Mouse (Mus musculus): ENCODE measurements around the gene Efcab2.
A peak's percentile ranks its signal among the peaks of the same experiment; 100 is the strongest.

Efcab2 gene

DNA sequence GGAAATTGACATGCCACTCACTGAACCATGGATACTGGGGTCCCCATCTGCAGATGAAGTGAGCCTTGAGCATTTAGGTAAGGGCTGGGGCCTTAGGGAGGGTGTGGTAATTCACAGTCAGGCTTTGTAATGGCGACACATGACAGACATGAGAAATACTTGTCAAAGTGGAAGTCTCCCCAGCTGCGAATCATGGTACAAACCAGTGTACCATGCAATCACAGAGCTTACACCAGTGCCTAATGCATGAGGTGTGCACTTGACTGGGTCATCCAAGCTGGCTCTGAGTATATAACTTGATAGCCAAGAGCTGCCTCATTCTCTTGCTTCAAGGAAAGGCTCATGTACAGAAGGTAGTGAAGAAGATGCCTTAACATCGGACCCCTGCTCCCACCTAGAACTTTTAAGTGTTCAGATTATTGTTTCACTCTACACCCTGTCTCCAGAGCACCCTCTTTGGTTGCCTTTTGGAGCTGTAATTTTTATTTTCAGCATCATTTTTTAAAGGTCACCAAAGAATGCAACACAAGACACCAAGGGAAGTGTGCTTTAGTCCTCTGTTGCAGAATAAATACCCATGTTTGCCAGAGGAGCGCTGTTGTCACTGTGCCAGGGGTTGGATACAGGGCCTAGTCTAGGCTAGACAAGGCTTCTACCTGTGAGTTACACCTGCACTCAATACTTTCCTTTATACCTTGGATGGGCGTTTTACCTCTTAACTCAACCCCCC lies 79.4 kb downstream of the Efcab2 start:
- DNase-seq (ENCODE audit: low spot score) = no peak

DNA sequence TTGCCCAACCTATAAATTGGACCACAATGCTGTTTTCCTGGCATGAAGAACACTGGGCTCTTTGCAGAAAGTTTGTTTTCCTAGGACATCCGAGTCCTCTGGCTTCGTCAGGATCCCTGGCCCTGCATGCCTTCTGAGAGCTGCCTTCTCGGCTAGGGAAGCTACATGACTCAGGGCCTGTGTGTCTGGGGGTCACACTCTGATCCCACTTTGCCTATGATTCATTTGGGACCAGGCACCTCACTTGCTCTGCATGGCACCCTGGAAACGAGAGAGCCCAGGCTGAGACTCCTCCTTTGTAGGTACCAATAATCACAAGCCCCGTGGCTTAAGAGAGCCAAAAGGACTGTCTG lies 80.0 kb downstream of the Efcab2 start:
- DNase-seq (ENCODE audit: low spot score) = no peak

DNA sequence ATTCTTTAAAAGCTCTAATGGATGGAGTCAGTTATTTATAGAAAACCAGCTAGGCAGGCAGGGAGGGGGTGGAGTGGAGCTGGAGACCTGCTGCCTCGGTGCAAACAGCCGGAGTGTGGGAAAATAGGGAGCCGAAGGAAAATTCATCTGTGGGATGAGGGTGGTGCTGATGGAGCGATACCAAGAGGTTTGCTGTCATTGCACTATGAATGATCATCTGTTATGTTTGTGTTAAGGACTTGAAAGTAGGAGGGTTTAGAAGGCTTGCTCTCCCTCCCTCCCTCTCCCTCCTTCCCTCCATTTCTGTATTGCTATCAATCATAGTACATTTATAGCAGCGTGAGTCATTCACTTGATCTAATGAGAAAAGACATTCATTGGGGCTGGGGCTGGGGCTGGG lies 80.9 kb downstream of the Efcab2 start:
- DNase-seq (ENCODE audit: low spot score) = no peak

DNA sequence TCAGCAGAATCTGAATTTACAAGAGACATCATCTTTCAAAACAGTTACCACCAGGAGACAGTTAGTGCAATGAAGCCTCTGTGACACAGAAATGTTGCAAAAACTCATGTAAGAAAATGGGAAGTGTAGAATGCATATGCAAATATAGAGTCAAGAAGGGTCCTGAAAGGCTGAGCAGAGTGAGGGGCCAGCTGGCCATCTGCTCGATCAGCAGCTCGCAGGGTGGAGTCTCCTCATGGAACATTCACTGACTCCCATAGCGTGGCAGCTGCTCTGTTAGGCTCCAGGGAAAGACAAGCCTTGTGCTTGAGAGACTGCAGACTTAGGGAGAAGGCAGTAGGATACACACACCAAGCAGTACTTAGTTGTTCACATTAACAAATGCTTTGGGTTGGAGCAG lies 83.2 kb downstream of the Efcab2 start:
- no peak for DNase-seq (ENCODE audit: low spot score)

DNA sequence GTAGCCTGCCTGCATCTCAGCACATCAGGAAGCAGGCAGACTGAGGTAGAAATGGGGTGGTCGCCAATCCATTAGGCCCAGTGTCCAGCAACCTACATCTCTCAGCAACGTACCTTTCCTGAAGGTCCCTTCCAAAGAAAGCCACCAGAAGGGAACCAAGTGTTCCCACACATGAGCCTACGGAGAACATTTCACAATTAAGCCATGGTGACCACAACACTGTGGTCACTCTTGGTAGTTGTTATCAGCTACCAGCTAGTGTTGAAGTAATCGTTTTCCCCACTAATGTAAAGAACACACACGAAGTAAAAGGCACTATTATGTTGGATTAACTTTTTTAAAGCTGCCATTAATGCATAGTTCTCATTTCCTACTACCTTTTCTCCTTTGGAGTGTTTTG lies 85.8 kb downstream of the Efcab2 start:
- no peak for DNase-seq (ENCODE audit: low spot score)

DNA sequence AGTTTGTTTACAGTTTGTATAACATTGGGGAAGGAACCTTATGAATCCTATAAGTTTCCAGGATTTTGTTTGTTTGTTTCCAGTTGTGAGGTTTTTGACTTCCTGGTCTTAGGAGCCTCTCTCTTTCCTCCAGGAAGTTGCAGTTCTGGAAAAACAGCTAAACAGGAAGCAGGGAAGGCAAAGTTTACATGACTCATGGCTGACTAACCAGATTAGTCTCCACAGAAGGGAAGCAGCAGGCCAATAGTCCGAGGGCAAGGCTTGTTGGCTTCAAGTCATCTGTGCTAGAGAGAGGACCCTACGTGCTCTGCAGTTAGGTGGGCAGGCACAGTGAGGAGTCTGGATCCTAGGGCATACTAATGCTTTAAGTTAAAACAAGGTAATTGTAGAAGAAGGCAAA lies 86.6 kb downstream of the Efcab2 start:
- DNase-seq (ENCODE audit: low spot score) = no peak

DNA sequence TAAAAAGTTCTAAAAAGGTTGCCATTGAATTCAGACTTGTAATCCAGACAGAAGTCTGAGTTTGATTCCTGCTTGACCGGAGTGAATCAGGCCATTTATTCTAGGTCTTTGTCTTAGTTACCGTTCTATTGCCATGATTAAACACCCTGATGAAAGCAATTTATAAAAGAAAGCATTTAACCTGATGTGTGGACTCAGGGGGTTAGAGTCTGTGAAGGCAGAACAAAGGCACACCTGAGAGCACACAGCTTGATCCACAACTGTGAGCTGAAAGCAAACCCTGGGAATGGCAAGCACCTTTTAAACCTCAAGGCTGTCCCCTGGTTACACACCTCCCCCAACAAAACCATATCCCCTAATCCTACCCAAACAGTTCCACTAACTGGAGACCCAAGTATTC lies 90.3 kb downstream of the Efcab2 start:
- no peak for DNase-seq (ENCODE audit: low spot score)

DNA sequence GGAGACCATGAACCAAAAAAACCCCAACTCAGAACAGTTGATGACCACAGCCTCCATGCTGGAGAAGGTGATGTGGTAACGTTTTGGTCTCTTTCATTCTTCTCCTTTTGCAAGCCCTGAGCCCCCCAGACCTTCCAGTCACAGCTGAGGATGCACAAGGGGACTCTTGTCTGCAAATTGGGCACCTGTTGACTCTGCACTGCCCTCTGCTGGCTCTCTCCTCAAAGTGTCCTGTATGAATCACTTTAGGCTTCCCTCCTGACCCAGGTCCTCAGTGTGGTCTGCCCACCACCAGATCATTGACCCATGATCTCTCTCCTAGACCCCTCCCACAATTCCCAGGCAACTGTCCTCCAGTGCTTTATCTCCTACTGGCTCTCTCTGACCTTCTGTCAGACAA lies 91.0 kb downstream of the Efcab2 start:
- DNase-seq (ENCODE audit: low spot score) = no peak

DNA sequence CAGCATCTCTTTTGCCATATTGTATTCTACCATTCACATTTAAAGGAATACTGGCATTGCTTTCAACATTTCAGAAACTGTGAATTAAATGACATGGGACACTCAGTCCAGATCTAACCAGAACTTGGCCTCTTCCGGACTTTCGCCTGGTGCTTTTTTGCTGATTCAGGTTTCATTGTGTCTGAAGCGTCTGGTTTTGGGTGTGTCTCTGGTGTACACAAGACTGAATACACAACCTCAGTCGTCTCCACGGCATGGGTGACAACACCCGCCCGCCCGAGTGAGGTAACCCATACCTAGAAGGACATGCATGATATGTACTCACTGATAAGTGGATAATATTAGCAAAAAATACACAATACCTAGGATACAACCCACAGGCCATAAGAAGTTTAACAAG lies 101.1 kb downstream of the Efcab2 start:
- no peak for DNase-seq (ENCODE audit: low spot score)

DNA sequence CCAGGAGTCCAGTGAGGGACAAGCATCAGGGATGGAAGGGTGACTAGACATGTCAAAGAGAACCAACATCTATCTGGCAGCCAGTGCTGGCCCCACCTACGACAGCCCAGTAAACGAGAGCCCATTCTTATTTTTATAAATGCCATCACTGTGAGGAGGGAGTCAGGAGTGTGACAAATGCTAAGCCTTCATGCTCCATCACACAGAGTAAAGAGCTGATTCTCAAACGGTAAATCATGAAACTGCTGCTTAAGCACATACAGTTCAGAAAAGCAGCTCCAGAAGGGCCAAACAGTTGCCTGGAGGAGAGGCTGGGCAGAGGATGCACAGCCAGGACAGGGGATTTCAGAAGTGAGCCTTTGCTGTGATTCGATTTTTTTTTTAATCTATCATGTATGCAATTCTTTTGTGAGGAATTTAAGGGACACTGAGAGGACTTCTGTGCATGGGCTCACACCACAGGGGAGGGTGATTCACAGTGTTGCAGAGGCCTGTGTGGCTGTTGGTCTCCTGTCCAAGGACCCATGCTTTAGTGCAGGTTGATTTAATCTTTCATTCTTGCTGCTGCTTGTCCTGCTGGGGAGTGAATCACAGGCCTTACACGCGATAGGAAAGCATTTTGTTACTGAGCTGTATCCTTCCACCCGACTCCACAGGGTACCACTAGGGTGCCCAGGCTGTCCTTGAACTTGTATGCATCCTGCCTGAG lies 106.6 kb downstream of the Efcab2 start:
- DNase-seq (ENCODE audit: low spot score) = no peak

DNA sequence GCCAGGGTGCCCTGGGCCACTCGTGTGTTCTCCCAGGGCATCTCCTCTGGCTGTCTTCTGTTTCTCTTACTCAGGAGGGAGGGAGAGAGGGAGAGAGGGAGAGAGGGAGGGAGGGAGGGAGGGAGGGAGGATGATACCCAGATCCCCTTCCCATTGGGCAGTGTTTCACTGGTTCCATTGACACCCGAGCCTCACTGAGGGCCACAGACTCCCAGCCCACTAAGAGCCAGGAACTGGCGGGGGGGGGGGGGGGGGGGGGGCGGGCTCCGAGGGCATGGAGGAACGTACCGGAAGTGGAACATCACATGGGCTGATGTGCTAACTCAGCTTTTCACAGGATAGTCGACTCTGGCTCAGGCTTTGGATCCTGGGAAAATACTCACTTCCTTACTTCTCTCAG lies 108.1 kb downstream of the Efcab2 start:
- DNase-seq (ENCODE audit: low spot score) = no peak

DNA sequence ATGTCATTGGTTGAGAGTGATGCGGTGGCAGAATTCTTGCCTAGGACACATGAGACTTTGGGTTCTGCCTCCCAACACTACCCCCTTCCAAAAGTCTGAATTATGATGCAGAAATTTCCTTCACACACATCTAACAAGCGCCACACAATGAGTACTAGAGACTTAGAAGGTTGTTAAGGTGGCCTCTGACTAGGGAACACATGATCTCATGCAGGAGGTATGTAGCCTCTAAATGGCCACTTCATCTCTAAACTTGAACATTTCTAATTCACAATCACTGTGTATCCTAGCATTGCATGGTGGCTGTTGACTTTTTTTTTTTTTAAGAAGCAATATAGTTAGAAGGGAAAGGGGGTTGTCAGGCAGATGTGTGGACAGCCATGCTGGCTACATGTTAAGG lies 110.0 kb downstream of the Efcab2 start:
- no peak for DNase-seq (ENCODE audit: low spot score)

DNA sequence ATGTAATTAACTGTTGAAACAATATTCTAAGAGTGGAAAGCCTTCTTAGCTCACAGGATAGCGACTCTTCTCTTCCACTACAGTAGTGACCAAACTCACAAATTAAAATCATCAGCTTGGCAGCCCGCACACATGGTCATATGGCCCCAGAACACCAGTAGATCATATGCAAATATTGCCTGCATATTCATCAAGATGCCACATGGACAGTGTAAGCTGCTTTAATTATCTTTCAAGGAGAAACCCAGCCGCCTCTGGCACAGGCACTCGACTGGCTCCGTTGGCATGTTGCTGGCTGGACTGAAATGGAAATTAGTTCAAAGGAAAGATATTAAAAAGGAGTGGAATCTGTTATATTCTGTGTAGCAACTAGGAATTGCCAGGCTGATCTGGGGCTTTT lies 116.5 kb downstream of the Efcab2 start:
- no peak for DNase-seq (ENCODE audit: low spot score)

DNA sequence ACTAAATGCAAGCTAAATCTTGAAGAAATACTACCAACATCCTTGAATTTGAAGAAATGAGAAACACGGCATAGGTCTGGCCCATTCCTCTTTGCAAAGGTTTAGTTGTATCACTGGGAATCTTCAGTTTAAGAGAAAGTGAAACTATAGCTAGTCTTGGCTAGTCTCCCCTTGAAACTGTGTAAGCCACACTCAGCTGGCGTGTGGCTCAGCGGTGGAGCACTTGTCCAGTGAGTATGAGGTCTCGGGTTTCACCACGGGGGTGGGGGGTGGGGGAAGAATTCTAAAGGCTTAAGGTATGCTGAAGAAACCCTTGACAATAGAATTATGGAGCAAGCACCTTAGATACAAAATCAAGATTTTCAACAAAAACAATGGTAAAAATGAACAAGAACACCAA lies 117.3 kb downstream of the Efcab2 start:
- no peak for DNase-seq (ENCODE audit: low spot score)

DNA sequence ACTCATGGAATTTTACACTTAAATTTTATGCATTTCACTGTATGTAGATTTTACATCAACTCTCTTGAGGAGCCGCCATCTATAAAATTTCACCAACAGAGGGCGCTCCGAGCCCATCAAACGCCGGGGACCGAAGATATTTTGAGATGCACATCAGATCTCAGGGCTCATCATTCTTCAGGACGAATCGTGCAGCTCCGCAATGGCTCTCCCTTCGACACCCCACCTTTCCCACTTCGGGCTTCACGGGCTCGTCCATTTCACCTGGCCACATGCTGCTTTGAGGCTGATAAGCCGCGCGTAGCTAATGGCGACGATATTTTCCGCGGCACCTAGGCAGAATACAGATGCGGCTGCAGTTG lies 121.3 kb downstream of the Efcab2 start:
- peak; percentile 11 for DNase-seq (ENCODE audit: low spot score)

DNA sequence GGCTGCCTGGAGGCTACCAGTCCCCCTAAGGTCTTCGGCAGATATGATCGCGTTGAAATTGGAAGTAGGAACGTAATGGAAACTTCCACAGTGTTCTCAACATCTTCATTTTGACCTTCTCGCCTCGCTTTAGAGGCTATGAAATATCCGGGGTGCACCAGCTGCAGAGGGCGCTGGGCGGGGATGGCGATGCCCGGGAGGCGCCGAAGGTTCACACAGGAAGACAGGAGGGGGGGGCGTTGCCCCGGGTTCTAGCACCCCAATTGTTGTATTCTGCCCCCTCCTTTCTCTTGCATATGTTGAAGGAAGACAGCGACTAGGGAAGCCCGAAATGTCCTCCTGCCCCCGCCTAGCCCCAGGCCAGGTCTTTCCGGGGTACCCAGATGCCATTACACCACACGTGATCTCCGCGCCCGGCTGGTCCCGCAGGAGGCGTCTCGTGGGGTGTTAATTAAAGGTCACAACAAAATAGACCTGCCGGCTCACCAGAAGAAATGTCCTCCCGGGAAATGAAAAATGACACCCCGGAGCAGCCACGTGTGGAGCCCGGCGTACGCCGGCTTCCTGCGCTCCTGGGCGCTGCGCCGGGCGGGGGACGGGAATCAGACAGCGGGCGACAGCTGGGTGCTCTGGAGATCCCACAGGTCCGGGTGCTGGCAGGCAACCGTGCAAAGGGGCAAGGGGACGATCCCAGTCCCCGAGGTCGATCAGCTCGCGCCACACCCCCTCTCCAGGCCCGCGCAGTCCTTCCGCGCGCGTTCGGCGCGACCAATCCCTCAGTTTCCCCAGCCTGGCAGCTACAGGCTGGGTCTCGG lies 121.9 kb downstream of the Efcab2 start:
- peak; percentile 5 for DNase-seq (ENCODE audit: low spot score)

DNA sequence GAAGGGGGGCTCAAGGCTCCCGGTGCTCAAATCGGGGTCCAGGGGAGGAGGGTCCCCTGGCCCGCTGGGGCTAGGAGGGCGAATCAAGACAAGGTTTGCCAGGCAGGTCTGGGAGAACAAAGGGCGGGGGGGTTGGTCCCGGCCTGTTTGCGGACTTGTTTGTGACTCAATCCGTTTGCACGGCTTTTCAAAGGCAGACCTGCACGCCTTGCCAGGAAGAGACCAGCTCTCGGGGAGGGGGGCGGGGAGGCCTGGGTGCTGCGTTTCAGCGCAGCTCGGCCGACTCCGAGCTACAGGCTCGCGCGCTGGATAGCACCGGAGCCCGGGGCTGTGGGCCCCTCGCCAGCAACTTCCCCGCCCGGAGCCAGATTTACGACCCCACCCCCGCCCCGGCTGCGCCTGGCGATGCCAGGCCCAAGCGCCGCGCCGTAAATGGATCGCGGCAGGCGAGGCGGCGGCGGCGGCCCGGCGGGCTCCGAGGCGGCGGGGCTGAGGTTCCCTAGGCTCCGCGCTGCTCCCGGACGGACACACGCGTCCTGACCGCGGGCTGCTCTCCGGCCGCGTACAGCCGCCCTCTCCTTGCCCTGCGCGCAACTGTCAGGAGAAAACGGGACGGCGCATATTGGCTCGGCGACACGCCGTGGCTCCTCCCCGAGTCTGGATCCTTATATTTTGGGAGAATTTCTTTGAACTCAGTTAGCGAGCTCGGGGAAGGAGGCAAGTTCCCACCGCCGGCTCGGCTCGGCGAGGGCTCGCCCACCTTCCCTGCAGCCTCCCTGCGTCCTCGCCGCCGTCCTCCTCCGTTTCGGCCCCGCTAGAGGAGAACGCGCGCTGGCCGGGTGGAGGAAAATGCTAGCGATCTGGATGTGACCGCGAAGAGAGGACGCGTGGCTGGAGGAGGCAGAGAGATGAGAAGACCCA lies 122.8 kb downstream of the Efcab2 start, which contains the start of gene Kif26b:
Gene Kif26b (plus strand): TSS at position 695 of the 921 bp plus-strand sequence.
- peak; percentile 7 for DNase-seq (ENCODE audit: low spot score)

DNA sequence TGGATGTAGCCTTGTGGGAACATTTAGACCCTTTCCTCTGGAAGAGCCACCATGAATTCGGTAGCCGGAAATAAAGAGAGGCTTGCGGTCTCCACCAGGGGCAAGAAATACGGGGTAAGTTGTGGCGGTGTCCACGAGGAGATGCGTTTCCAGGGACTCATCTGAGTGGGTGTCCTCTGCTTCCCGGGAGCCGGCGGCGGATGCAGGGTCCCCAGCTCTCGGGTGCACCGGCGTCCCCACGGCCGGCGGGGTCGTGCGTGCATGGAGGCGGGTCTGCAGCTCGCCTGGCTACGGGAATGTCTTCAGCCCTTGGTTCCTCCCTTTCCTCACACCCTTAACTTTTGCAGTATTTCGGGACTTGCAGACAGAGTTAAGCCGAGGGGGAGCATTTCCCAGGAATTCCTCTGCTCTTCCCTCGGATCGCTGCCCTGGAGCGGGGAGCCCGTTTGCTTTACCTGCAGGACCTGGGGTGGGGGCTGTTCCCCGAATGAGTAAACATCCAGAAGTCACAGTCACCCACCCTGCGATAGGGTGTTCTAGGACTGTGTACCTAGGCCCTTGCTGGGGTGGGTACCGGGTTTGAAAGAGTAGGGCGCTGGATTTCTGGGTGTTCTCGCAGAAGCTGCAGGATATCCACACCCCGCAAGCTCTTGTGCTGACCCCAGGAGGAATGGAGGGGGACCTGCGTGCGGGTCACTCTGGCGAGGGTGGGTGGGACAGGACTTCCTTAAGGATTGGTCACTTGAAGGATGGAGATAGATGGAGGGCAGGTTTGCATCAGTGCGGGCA lies 123.8 kb downstream of the Efcab2 start:
- DNase-seq (ENCODE audit: low spot score) = no peak

DNA sequence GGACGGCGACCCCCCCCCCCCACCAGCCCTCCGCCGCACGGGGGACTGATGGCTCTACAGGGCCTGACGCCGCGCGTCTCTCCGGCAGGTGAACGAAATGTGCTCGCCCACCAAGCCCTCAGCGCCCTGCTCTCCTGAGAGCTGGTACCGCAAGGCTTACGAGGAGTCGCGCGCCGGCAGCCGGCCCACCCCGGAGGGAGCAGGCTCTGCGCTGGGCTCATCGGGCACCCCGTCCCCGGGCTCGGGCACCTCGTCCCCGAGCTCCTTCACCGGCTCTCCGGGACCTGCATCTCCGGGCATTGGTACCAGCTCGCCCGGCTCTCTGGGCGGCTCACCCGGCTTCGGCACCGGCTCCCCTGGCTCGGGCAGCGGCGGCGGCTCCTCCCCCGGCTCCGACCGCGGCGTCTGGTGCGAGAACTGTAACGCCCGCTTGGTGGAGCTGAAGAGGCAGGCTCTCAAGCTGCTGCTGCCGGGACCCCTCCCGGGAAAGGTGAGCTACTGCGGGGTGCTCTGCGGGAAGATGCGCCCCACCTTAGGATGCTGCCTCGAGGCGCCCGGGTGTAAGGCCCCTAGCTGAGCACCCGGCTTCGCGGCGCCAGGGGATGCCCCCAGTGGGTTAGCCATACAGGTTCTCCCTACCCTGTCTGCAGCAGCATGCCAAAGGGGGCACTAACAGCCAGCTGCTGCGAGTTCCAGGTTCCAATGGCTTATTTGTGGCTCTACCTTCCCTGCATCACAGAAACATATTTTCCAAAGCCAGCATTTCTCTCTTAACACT lies 124.6 kb downstream of the Efcab2 start:
- DNase-seq (ENCODE audit: low spot score) = peak; percentile 69
